Mouse (Mus musculus) limb, embryonic 11.5 days (tissue): ENCODE measurements around the gene Selenov. TPM values are rescaled to one million over a fixed set of nuclear protein-coding genes. Genes with fewer than 3 reads are reported as not detected.

Source experiments
- ATAC-seq: fragments of 200-750 bp; cut with Nextera tagmentation; 2 replicates; pipeline ENCODE4 v1.8.0; 2017; ENCODE audit warnings: low read depth; ENCODE audit not compliant: insufficient number of reproducible peaks, low FRiP score, low TSS enrichment
- DNase-seq: peaks from one replicate; pipeline ENCODE4 v3.0.0-alpha.2; 2015; ENCODE audit warnings: low spot score
- H3K27ac ChIP-seq: fragments of 300-500 bp; sonication (generic); replicated peaks from 2 replicates; pipeline ENCODE4 v1.5.1; 2014; ENCODE audit warnings: low read depth, mild to moderate bottlenecking, low read length
- H3K27me3 ChIP-seq: fragments of 300-500 bp; sonication (generic); 2 replicates; pipeline ENCODE4 v1.6.1; 2014; ENCODE audit warnings: mild to moderate bottlenecking, low read length, mixed read lengths; ENCODE audit not compliant: control insufficient read depth, insufficient read depth
- H3K36me3 ChIP-seq: fragments of 300-500 bp; sonication (generic); 2 replicates; pipeline ENCODE4 v1.6.1; 2014; ENCODE audit warnings: mild to moderate bottlenecking, low read length, moderate library complexity, mixed read lengths; ENCODE audit not compliant: control insufficient read depth, insufficient read depth
- H3K4me1 ChIP-seq: fragments of 300-500 bp; sonication (generic); 2 replicates; pipeline ENCODE4 v1.6.1; 2014; ENCODE audit warnings: low read length, mixed read lengths; ENCODE audit not compliant: control insufficient read depth, insufficient read depth
- H3K4me2 ChIP-seq: fragments of 300-500 bp; sonication (generic); 2 replicates; pipeline ENCODE4 v1.6.1; 2014; ENCODE audit warnings: low read depth, mild to moderate bottlenecking, moderate library complexity; ENCODE audit not compliant: severe bottlenecking
- H3K4me3 ChIP-seq: fragments of 300-500 bp; sonication (generic); 2 replicates; pipeline ENCODE4 v1.5.1; 2014; ENCODE audit warnings: low read depth, low read length
- H3K9ac ChIP-seq: fragments of 300-500 bp; sonication (generic); 2 replicates; pipeline ENCODE4 v1.6.1; 2014; ENCODE audit warnings: mild to moderate bottlenecking, low read length
- H3K9me3 ChIP-seq: fragments of 300-500 bp; sonication (generic); 2 replicates; pipeline ENCODE4 v1.6.1; 2016; ENCODE audit warnings: low read length; ENCODE audit not compliant: control insufficient read depth
- WGBS: fragments of 180-500 bp; shearing (Covaris S2); extraction: QIAGEN DNeasy Blood & Tissue Kit; methylation state at CpG from one replicate; pipeline ENCODE4 v1.1.7; 2014; 5-methylcytosine and 5-hydroxymethylcytosine counted together
- polyA plus RNA-seq: library from polyadenylated mRNA; unstranded; fragments of >200 nt; fragmentation: Nextera tagmentation; extraction: Ambion mirVana; gene quantifications from 2 replicates; pipeline ENCODE4 v1.2.1, GENCODE M21; 2014

Selenov gene
- 0.41 TPM in 1 of 2 replicates, not detected in the other for polyA plus RNA-seq

DNA sequence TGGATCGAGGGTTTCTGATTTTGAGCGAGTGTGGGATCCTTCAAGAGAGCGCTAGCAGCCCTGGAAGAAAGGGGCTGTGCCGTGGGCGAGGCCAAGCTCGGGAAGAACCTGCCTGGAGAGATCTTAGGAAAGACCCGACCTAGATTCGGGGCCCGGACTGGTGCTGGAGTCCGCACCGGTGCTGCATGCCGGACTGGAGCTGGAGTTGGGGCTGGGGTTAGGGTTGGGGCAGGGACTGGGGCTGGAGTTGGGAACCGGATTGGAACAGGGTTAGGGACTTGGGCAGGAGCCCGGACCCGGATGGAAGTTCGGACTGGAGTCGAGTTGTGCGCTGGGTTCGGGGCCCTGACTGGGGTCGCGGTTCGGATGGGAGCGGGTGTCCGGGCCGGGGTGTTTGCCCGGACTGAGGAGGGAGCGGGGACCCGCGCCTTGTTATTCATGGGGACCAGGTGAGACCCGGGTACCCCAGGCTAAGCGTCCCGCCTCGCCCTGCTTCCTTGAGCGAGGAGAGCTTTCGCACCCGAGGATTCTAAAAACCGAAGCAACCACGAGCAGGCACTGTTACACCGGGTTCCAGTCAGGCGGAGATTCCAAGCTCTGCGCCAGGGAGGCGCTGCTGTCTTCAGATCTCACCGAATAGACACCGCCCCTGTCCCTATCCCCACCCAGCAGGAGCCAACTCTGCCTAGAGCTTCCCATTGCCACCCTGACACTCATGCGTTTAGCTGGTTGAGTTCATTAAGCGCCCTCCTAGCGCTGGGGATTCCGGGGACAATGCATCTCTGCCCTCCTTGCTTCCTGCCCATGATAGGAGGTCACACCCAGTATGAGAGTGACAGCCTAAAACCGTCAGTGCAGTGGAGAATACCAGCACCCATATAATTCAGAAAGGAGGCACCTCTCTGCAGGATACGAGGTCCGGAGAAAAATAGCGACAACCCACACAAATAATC is at the start of gene Selenov:
TSS of gene Selenov (minus strand) at position 549 of the 953 bp plus-strand sequence.
- WGBS, result 2% methylated on average over 52 of the region's 52 CpGs
- Histone ChIP-seq H3K27ac (no peak within 1 kb of the TSS), H3K9me3 (no peaks in the 10 kb centered on the region), H3K4me3 (peak within 1 kb of the TSS; percentile 17), H3K27me3 (peaks cover 55% of the 10 kb centered on the region), H3K9ac (no peak within 1 kb of the TSS), H3K4me2 (peak within 1 kb of the TSS; percentile 39), H3K4me1 (peaks cover 3% of the 10 kb centered on the region; the same call in 1 of the 2 replicates), H3K36me3 (no peaks in the 10 kb centered on the region)
- ATAC-seq (peak; percentile 28; the same call in 1 of the 2 replicates), DNase-seq (peak; percentile 50)

DNA sequence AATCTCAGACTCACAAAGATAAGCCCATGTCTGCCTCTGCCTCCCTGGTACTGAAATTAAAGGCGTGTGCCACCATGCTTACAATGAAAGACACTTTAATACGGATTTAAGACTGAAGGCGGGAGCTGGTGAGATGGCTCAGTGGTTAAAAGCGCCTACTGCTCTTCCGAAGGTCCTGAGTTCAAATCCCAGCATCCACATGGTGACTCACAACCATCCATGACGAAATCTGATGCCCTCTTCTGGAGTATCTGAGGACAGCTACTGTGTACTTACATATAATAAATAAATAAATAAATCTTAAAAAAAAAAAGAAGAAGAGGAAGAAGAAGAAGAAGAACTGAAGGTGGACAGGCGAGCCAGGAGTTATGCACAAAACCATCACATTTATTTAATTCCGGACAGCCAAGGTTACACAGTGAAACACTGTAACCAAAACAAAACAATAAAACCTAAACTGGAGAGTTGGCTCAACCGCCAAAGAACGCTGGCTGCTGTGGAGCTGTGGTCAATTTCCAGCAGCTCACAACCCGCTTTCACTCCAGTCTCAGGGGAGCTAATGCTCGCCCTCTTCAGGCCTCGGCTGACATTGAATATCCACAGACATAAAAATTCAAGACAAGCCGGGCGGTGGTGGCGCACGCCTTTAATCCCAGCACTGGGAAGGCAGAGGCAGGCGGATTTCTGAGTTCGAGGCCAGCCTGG is 48.4 kb upstream of the Selenov start:
- WGBS, result 80% methylated on average over 19 of the region's 19 CpGs
- peak overlapping the region; percentile 92 for H3K9ac ChIP-seq
- H3K36me3 ChIP-seq, result no peaks in the 10 kb centered on the region
- H3K27me3 ChIP-seq, result no peaks in the 10 kb centered on the region
- H3K4me2 ChIP-seq, result peak overlapping the region; percentile 73
- peak overlapping the region; percentile 98 for H3K4me3 ChIP-seq
- no peak for DNase-seq
- H3K27ac ChIP-seq, result peak overlapping the region; percentile 71; the same call in 1 of the 2 replicates
- ATAC-seq, result no peak; the same call in 1 of the 2 replicates
- H3K9me3 ChIP-seq, result no peaks in the 10 kb centered on the region
- no peaks in the 10 kb centered on the region; the same call in 1 of the 2 replicates for H3K4me1 ChIP-seq

DNA sequence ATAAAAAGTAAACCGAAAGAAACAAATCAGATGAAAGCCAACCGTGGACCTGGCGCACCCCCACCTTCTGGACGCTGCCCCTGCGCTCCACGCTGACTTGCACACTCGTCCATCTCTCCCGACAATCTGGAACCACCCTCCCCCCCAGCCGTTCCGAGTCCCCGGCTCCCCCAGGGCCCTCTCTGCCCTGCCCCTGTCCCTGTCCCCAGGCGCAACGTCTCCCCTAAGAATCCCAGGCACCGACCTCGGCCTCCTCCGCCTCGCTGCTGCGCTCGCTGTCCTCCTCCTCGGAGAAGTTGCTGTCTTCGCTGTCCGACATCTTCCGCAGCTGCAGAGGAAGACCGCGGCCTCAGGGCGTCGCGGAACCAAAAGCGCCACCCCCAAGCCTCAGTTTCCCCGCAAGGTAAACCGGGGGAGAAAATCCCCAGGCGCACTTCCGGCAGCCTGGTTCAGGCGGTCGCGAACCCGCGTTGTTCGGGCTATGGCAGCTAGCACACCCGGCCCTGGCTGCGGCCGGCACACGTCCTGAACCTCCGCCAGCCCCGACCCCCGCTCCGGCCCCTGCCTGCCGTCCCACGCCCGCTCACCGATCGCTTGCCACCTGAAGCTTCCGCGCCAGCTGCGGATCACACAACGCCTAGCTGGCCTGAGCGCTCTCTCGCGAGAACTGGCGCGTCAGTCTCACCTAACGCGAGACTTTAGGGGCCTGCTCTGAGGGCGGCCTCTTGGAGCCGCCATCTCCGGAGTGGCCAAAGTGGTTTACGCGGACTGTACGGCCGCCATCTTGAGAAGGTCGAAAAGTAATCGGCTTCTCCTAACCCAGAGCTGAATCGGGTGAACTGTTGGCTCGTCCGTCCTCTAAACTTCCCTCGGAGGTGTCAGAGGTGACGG is 47.4 kb upstream of the Selenov start, which contains the start of gene Supt5:
TSS of gene Supt5 (minus strand) at position 639 of the 891 bp plus-strand sequence.
- ATAC-seq (peak; percentile 95), DNase-seq (peak; percentile 99)
- Histone ChIP-seq H3K27ac (peak within 1 kb of the TSS; percentile 77), H3K36me3 (no peaks in the 10 kb centered on the region), H3K27me3 (no peaks in the 10 kb centered on the region), H3K9ac (peak within 1 kb of the TSS; percentile 92), H3K4me1 (no peaks in the 10 kb centered on the region; the same call in 1 of the 2 replicates), H3K4me3 (peak within 1 kb of the TSS; percentile 98), H3K9me3 (no peaks in the 10 kb centered on the region), H3K4me2 (peak within 1 kb of the TSS; percentile 73)
- WGBS, result under 1% methylated on average over 77 of the region's 77 CpGs

DNA sequence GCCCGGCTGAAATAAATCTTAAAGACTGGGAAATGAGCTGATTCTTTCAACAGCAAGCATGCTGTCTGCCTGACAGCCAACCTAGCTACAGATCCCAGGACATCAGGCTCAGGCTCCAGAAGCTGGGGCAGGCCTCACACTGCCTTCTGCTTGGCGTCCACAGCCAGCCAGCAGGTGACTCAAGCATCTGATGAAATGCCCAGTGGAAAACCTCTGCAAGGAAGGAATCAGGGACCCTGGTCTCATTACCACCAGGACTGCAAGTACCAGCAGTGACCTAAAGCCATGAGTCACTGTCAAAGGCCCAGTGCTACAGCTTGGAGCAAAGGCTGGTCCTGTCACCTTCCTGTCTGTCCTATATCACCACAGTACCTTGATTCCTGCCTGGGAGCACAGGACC is 44.5 kb upstream of the Selenov start:
- Histone ChIP-seq H3K4me2 (no peak overlapping the region), H3K4me3 (no peak overlapping the region), H3K9me3 (no peaks in the 10 kb centered on the region), H3K4me1 (no peaks in the 10 kb centered on the region), H3K36me3 (peaks cover 4% of the 10 kb centered on the region), H3K27me3 (no peaks in the 10 kb centered on the region), H3K9ac (no peak overlapping the region), H3K27ac (no peak overlapping the region)
- ATAC-seq (no peak), DNase-seq (no peak)
- WGBS, result 86% methylated on average over 2 of the region's 2 CpGs

DNA sequence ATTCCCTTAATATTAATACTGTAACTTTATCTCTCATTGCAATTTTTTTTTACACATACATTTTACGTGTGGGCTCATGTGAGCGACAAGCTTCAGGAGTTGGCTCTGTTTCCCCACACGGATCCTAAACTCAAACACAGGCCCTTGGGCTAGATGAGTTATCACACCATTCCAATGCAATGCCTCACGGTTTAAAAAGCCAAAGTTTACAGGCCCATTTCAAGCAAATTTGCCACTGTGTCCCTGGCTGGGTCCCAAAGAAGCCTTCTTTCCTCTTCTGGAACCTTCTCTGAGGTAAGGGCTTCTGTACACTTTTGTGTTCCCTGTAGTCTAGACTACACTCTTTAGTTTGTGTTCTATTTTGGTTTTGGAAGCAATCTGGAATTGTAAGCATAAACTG is 43.5 kb upstream of the Selenov start:
- H3K36me3 ChIP-seq, result peaks cover 7% of the 10 kb centered on the region
- ATAC-seq, result no peak

DNA sequence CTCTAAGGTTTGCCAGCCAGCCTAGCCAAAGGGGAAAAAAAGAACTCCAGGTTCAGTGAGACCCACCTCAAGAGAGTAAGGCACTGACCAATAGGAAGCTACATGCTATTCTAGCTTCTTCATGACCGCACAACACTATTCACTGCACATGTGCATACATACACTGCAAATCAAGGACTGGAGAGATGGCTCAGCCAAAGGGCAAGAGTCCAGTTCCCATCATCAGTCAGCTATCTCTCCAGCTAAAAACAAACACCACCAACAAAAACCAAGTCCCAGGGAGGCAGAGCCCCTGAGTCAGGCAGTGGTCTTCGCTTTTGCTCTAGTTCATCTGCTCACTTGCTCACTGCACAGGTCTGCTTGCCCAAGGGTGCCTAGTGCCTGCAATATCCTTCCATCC is 37.3 kb upstream of the Selenov start:
- no peak for ATAC-seq
- Histone ChIP-seq H3K4me2 (no peak overlapping the region), H3K9ac (no peak overlapping the region), H3K27me3 (no peaks in the 10 kb centered on the region), H3K27ac (no peak overlapping the region), H3K9me3 (no peaks in the 10 kb centered on the region), H3K36me3 (peaks cover 30% of the 10 kb centered on the region), H3K4me1 (no peaks in the 10 kb centered on the region), H3K4me3 (no peak overlapping the region)
- DNase-seq, result no peak
- WGBS, result 93% methylated on average over 2 of the region's 2 CpGs

More for the DNA sequence above, 43.5 kb upstream of the Selenov start:
- DNase-seq, result no peak
- no peaks in the 10 kb centered on the region for H3K4me1 ChIP-seq
- H3K9ac ChIP-seq, result no peak overlapping the region
- H3K9me3 ChIP-seq, result no peaks in the 10 kb centered on the region
- H3K27ac ChIP-seq, result no peak overlapping the region
- 95% methylated on average over 4 of the region's 4 CpGs for WGBS
- H3K4me3 ChIP-seq, result no peak overlapping the region
- H3K4me2 ChIP-seq, result no peak overlapping the region
- no peaks in the 10 kb centered on the region for H3K27me3 ChIP-seq

DNA sequence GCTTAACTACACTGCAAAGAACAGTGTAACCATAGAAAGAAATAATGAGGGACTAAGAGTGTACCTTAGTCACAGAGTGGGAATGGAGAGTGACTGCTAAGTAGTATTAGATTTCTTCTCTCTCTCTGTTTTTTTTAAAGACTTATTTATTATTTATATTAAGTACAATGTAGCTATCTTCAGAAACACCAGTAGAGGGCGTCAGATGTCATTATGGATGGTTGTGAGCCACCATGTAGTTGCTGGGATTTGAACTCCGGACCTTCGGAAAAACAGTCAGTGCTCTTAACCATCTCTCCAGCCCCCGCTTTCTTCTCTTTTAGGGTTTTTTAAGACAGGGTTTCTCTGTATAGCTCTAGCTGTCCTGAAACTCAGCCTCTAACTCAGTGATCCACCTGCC is 35.5 kb upstream of the Selenov start:
- H3K4me3 ChIP-seq, result no peak overlapping the region
- no peaks in the 10 kb centered on the region for H3K27me3 ChIP-seq
- DNase-seq, result no peak
- no peak overlapping the region for H3K4me2 ChIP-seq
- ATAC-seq, result no peak
- H3K4me1 ChIP-seq, result no peaks in the 10 kb centered on the region
- peaks cover 44% of the 10 kb centered on the region for H3K36me3 ChIP-seq
- no peak overlapping the region for H3K9ac ChIP-seq
- H3K9me3 ChIP-seq, result no peaks in the 10 kb centered on the region
- H3K27ac ChIP-seq, result no peak overlapping the region
- 82% methylated on average over 4 of the region's 4 CpGs for WGBS
